Mouse (Mus musculus): ENCODE results near the gene Ppp1r27.

- no peak for TF ChIP-seq CTCF (IDR thresholded peaks at IDR 0.05; ENCODE audit: extremely low read depth, insufficient read depth, insufficient read length, insufficient replicate concordance)
- TF ChIP-seq POLR2A (IDR thresholded peaks at IDR 0.05; ENCODE audit: low read depth, low read length) = no peak
Observed at GRCm38 (mm10) chr11:120501701-120502100, 49.2 kb downstream of the Ppp1r27 start.
